Mouse (Mus musculus) thymus, adult 18-20 months (tissue): ENCODE results near the gene Dnah6.

Experiments used
- DNase-seq, 2 experiments: peaks; one replicate each; pipeline ENCODE4 v3.0.0; 2022; ENCODE audit warnings: mixed read lengths in 2 of 2

Gene Dnah6

GRCm38 (mm10) chr6:73227376-73228158, 6.1 kb upstream of the Dnah6 start:
- no peak for DNase-seq

- DNase-seq, result no peak
These were observed 1.5 kb upstream of the Dnah6 start for GRCm38 (mm10) chr6:73222841-73223526.

DNA sequence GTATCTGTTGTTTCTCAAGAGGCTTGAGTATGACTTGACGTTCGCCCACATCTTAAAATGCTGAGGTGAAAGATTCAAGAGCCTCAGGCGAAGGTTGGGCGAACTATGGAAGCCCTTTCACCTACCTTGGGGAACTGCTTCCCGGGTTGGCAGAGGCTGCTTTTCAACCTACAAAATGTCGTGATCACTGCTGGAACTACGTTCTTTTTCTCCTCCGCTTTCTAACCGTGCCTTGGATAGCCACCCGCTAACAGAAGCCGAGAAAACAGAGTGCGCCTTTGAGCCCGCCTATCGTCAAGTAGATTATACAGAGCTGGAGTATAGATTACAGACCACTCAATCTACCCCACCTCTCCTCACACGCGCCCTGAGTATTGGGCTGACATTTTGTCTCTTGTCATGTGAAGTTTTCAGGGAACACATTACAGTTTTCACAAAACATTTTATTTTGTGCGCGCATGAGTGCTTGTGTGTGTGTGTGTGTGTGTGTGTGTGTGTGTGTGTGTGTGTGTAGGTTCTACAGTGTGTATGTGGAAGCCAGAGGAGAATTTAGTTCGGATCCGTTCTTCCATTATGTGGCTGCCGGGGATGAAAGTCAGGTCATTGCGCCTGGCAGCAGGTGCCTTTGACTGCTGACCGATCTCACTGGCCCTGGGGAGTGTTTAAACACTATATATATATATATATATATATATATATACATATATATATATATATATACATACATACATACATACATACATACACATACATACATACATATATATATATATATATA, 696 bp upstream of the Dnah6 start:
- DNase-seq, result no peak

GRCm38 (mm10) chr6:73211602-73212001, 9.8 kb downstream of the Dnah6 start:
- no peak for DNase-seq

GRCm38 (mm10) chr6:73211036-73211435, 10.4 kb downstream of the Dnah6 start:
- no peak for DNase-seq

DNA sequence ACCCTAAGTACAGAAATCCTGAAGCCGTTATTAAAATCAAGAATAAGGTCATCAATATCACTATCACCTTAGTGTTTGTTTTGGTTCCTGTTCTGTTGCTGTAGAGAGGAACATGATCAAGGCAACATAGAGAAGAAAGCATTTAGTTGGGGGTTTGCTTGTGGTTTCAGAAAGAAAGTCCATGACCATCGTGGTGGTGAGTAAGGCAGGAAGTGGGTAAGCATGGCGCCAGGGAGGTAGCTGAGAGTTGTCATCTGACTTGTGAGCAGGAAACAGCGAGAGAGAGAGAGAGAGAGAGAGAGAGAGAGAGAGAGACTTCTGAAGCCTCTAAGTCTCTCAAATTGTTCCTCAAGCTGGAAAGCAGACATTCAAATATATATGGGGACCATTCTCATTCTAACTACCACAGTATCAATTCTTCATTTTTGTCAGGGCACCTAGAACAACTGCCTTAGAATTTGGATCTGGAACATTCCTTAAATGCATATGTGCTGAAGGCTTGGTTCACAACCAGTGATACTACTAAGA, 10.9 kb downstream of the Dnah6 start:
- DNase-seq, result peak; percentile 17 to 70

DNA sequence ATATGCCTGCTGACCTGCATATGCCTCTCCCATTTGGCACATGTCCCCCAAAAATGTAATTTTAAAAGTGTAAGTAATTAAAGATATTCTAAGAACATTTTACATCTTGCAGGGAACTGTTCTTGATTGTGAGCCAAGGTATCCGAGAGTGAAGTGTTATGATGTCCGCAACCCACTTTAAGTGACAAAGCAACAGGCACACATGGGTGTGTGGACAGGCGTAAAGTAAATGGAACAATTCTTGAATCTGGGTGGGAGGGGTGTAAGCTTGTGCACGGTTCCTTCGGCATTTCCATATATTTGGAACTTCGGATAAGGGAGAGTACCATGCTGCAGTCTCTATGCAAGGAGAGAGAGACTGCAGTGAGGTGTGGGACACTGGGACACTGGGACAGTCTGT, 11.9 kb downstream of the Dnah6 start:
- DNase-seq, result no peak

DNA sequence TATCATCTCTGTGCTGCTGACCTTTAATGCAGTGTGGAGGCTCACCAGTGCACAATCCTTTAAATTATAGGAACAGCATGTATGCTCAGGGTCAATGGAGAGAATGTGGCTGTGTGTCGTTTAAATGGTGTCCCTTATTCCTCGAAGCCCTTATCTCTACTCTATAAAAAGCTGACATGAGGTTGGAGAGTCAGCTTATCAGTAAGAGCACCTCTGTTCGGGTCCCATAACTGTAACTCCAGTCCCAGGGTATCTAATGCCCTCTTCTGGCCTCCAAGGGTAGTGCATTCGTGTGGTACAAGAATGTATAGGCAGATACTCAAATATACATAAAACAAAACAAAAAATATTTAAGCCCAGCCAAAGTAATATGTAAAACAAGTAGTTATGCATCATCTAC, 16.5 kb downstream of the Dnah6 start:
- no peak for DNase-seq

DNA sequence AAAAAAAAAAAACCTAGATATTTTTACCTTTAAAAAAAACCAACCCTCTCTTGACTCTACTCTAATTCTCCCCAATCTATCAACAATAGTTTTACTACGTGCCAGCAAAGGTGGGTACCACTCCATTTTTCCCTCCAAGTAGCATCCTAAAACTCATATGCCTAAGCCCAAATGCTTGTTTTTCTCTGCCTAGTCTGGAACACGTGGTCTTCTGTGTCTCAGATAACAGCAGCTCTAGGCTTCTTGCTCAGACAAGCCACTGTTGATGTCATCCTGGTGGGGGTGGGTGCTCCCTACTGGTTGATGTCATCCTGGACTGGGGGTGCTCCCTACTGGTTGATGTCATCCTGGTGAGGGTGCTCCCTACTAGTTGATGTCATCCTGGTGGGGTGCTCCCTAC, 17.7 kb downstream of the Dnah6 start:
- no peak for DNase-seq

DNA sequence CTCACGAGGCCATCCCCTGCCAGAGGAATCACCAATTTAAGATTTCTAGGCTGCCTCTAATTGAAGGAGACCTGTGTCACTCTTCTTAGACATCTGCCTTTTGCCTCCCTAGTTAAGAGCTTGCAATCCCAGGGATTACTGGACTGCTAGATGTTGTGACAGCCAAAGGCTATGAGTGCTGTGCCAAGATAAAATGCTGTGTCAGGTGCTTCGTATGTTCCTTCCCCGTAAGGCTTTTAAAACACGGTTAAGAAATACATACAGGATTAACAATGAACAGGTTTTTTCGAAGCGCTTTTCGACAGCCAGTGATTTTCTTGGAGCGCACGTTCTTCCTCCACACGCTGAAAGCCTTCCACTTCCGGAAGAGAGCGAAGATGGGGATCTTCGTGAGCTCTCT, 26.2 kb downstream of the Dnah6 start:
- no peak for DNase-seq

GRCm38 (mm10) chr6:73190756-73191155, 30.7 kb downstream of the Dnah6 start:
- DNase-seq, result no peak

DNA sequence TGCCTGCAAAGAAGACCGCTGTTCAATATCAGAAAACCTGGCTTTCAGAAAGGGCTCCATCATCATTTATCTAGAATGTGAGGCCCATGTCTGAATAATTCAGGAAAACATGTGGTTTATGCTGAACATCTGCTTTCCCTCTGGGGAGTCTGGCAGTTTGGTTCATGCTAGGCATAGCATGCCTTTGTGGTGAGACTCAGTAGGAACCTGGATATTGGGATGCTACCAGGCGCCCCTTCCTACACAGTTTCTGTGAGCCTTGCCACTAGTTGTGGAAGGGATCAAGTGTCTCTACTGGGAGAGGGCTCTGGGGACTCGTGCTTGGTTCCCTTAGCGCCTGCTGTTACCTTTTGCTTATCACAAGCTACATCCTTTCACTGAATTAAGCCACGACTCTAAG, 37.2 kb downstream of the Dnah6 start:
- DNase-seq, result no peak

DNA sequence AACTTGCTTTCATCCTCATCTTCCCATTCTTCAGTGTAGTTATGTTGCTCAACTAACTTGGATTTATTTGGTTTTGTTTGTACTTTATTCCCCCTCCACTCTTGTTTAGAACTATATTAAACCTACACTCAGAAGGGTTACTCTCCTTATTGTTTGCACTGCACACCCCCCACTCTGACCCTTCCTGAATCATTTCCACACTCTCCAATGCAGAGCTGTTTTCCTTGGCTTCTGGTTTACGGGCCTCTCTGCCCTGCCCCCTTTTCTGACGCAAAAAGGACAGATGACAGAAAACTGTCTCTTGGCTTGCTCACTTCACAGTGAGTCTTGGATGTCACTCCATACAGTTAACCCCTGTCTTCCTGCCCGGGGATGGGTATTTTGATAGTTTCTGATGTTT, 38.5 kb downstream of the Dnah6 start:
- no peak for DNase-seq

DNA sequence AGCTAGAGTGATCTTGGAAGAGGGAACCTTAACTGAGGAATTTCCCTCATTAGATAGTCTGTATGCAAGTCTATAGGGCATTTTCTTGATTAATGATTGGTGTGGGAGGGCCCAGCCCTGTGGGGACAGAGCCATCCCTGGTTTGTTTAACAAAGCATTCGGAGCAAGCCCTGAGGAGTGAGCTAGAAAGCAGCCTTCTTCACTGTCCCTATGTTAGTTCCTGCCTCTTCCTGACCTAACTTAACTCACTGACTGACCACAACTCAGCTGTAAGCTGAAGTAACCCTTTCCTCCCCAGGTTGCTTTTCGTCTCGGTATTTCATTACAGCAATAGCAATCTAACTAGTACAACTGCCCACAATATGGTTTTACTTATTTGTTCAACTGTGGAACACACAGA, 39.0 kb downstream of the Dnah6 start:
- no peak for DNase-seq

- DNase-seq, result no peak
These were observed 39.4 kb downstream of the Dnah6 start for GRCm38 (mm10) chr6:73182006-73182405.

DNA sequence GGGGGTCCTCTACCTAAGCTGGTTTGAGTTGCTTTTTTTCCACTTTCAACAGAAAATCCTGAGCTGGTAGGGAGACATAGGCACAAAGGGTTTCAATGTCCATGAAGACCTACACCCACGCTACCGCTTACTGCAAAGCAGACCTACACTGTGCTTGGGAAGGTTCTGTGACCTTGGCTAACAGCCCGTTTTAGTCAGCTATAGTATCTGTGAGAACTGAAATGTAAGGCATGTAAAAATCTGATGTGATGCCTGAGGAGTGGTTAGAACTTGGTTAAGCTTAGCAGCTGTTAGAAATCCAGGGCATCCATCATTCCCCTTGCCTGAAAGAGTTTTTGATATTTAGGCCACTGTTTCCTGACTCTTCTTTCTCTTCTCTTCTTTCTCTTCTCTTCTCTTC, 46.3 kb downstream of the Dnah6 start:
- DNase-seq, result no peak

DNA sequence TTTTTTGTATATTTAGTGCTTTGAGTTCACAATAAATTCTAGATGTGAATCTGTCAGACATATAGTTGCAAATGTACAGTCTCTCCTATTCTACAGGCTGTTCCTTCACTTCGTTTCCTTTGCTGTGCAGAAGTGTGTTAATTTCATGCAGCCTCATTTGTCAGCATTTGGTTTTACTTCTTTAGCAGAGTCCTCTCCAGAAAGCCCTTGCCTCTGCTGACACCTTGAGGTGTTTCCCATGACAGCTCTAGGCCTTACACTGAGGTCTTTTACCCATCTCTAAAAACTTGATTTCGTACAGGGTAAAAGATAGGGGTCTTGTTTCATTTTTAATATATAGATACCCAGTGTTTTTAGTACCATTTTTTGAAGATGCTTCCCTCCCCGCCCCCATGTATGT, 54.2 kb downstream of the Dnah6 start:
- no peak for DNase-seq

- no peak for DNase-seq
These were observed 58.5 kb downstream of the Dnah6 start for GRCm38 (mm10) chr6:73162958-73163357.

GRCm38 (mm10) chr6:73161338-73161737, 60.1 kb downstream of the Dnah6 start:
- DNase-seq, result no peak

DNA sequence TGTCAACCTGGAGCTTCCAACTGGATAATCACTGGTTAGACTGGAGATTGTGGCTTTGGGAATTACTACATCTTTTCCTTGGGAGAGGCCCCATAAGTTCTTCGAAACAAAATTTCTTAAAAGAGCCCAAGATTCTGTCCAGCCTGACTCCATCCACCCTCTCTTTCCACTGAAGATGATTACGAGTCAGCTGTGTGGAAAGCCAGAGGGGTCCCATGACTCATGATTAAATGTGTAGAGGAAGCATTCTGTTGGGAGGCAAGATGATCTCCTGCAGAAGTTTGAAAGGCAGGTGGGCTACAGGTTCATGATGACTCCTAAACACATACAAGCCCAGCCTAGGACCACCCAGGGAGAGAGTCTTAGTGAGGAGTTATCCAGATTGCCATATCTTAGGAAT, 66.0 kb downstream of the Dnah6 start:
- DNase-seq, result no peak

DNA sequence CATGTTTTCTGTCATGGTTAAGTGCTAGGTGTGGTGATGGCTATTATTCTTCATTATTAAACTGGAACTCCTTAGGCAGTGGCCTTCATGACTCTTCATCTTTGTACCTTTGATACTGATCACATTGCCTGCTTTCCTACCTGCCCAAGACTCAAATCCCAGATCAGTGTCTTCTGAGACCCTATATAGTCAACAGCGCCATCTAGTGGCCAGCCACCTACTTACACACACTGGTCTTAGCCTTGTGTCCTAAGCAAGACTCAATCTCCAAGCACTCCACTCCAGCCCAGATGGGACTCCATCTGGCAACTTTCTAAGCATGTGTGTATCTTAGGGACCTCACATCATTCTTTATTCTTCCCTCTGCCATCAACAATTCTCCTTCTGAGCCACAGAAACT, 67.8 kb downstream of the Dnah6 start:
- peak; percentile 13 to 35 for DNase-seq

DNA sequence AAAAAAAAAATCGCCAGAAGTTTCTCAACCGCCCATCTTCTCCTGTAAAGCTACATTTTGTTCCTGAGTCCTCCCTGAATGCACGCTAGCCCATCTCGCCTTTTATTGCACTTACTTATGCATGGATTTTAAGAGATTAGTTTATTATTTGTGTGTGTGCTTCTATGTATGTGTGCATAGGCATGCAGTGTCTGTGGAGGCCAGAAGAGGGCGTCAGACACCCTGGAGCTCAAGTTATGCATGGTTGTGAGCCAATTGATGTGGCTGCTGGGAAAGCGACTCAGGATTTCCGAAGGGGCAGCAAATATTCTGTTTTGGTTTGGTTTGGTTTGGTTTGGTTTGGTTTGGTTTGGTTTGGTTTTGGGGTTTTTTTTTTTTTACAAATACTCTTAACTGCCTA, 78.0 kb downstream of the Dnah6 start:
- no peak for DNase-seq

GRCm38 (mm10) chr6:73142776-73143175, 78.7 kb downstream of the Dnah6 start:
- DNase-seq, result no peak

GRCm38 (mm10) chr6:73140836-73141235, 80.6 kb downstream of the Dnah6 start:
- DNase-seq, result no peak
